Mouse (Mus musculus): ENCODE data around the gene Il5. TPM values are rescaled to one million over a fixed set of nuclear protein-coding genes. Genes with fewer than 3 reads are reported as not detected.

Gene Il5
- polyA plus RNA-seq, 1 experiment: not detected

- Histone ChIP-seq H3K79me2 (ENCODE audit: control insufficient read depth, insufficient read depth) (peaks cover 73% of the 10 kb centered on the region), H3K27me3 (ENCODE audit: control insufficient read depth, insufficient read depth, insufficient read length) (no peaks in the 10 kb centered on the region), H3K36me3 (ENCODE audit: control insufficient read depth, insufficient read depth) (peaks cover 80% of the 10 kb centered on the region), H3K79me3 (ENCODE audit: low read depth) (peaks cover 52% of the 10 kb centered on the region), H3K4me3 (ENCODE audit: insufficient read depth, poor library complexity, severe bottlenecking) (no peak overlapping the region), H3ac (ENCODE audit: control insufficient read depth, insufficient read length, low read depth) (no peak overlapping the region)
- TF ChIP-seq MYOG (IDR thresholded peaks at IDR 0.05; ENCODE audit: control insufficient read depth, extremely low read depth, insufficient read length): no peak
- TF ChIP-seq FOSL1 (IDR thresholded peaks at IDR 0.05; ENCODE audit: insufficient read depth, low read length, poor library complexity, severe bottlenecking): no peak
- no peak for TF ChIP-seq USF1 (IDR thresholded peaks at IDR 0.05; ENCODE audit: low read depth)
- no peak for TF ChIP-seq CEBPB (IDR thresholded peaks at IDR 0.05; ENCODE audit: low read depth)
- no peak for TF ChIP-seq MAX (IDR thresholded peaks at IDR 0.05)
- TF ChIP-seq MYOD1 (IDR thresholded peaks at IDR 0.05; ENCODE audit: control insufficient read depth, insufficient read length, low read depth): no peak
- TF ChIP-seq CTCF (IDR thresholded peaks at IDR 0.05; ENCODE audit: control insufficient read depth, insufficient read depth, insufficient read length): no peak
Measured at GRCm38 (mm10) chr11:53773641-53774360, 53.2 kb downstream of the Il5 start.

Small RNA genes within 50 kb of the gene (microRNA-seq; reads per million reads assigned to microRNA genes)
- gene Mir7671 (ENCODE audit: borderline microRNAs expressed): 0.24 reads per million

Other genes starting within 250 kb of the Il5 start
- gene Gm9945, start 240.6 kb upstream of the Il5 start, polyA plus RNA-seq (2012; fragmentation: generic; extraction: Trizol): not detected
- not detected for gene Sowaha, start 240.5 kb upstream of the Il5 start, polyA plus RNA-seq (2012; fragmentation: generic; extraction: Trizol)
- 32.7 TPM for gene Sept8, start 201.5 kb upstream of the Il5 start, polyA plus RNA-seq (2012; fragmentation: generic; extraction: Trizol)
- gene Kif3a, start 153.4 kb upstream of the Il5 start, polyA plus RNA-seq (2012; fragmentation: generic; extraction: Trizol): 7.9 TPM
- not detected for gene Il4, start 102.1 kb upstream of the Il5 start, polyA plus RNA-seq (2012; fragmentation: generic; extraction: Trizol)
- gene Il13, start 86.1 kb upstream of the Il5 start, polyA plus RNA-seq (2012; fragmentation: generic; extraction: Trizol): not detected
- 7.9 TPM for gene Rad50, start 13.5 kb upstream of the Il5 start, polyA plus RNA-seq (2012; fragmentation: generic; extraction: Trizol)
- gene Irf1, start 49.2 kb downstream of the Il5 start, polyA plus RNA-seq (2012; fragmentation: generic; extraction: Trizol): 26.7 TPM
- 0.18 TPM for gene Gm17334, start 52.4 kb downstream of the Il5 start, polyA plus RNA-seq (2012; fragmentation: generic; extraction: Trizol)
- 0.49 TPM for gene Gm12216, start 138.5 kb downstream of the Il5 start, polyA plus RNA-seq (2012; fragmentation: generic; extraction: Trizol)
- 2.9 TPM for gene Slc22a5, start 170.9 kb downstream of the Il5 start, polyA plus RNA-seq (2012; fragmentation: generic; extraction: Trizol)

All from C2C12 (cell line).